Comparison of ENCODE assay signal across 24 mouse cellular contexts in the genomic region with DNA sequence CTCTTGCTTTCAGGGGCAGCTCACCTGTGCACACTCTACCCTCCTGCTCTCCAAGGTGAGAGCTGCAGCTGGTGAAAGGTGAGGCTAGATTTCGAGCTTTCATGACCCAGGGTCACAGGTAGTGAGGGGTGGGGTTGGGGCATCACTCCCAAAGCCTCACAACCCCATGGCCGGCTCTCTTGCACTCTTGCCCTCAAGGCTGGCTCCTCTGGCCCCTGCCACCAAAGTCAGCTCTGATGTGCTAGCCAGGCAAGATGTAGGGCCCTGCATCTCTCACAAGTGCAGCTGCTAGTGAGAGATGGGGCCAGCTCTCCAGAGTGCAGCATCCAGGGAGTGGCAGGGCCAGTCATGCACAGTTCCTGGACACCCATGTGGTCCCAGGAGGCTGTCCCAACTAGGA.
"Had no signal": no experiment of that assay in that cellular context is flagged by ENCODE, and none has a peak within 500 bp of the region (broad histone marks: within the 10 kb centered on the region; RNA-seq: fewer than 3 reads in every experiment).

No protein-coding gene starts in this region.

- H3K4me2 ChIP-seq: heart, embryonic 13.5 days; heart, embryonic 15.5 days; hindbrain, embryonic 13.5 days; hindbrain, embryonic 15.5 days; kidney, embryonic 15.5 days; limb, embryonic 13.5 days; limb, embryonic 15.5 days; liver, embryonic 12.5 days had no signal

- H3K4me3 ChIP-seq: heart, embryonic 13.5 days; heart, embryonic 15.5 days; hindbrain, embryonic 13.5 days; hindbrain, embryonic 15.5 days; kidney, embryonic 15.5 days; limb, embryonic 13.5 days; limb, embryonic 15.5 days; liver, embryonic 12.5 days had no signal

- H3K27ac ChIP-seq: heart, embryonic 13.5 days; heart, embryonic 15.5 days; hindbrain, embryonic 13.5 days; hindbrain, embryonic 15.5 days; hindbrain, postnatal 0 days; kidney, embryonic 15.5 days; kidney, postnatal 0 days; limb, embryonic 13.5 days; limb, embryonic 15.5 days; liver, embryonic 12.5 days; liver, embryonic 14.5 days had no signal

- DNase-seq: gastrocnemius, postnatal 14 days; gastrocnemius, postnatal 36 days; heart, adult 18-20 months; heart, postnatal 14 days; heart, postnatal 36 days; kidney, adult 11 months; kidney, adult 8-10 months; kidney, postnatal 14 days; kidney, postnatal 36 days; layer of hippocampus, adult 9-11 months; layer of hippocampus, postnatal 36 days; left cerebral cortex, postnatal 4 days had no signal

- ATAC-seq: hindbrain, postnatal 0 days; intestine, embryonic 16.5 days; liver, embryonic 12.5 days had no signal

- H3K27me3 ChIP-seq: heart, embryonic 13.5 days; heart, embryonic 15.5 days; hindbrain, embryonic 13.5 days; hindbrain, embryonic 15.5 days; kidney, embryonic 15.5 days; limb, embryonic 13.5 days; limb, embryonic 15.5 days had no signal

- H3K9ac ChIP-seq: heart, embryonic 13.5 days; heart, embryonic 15.5 days; hindbrain, embryonic 13.5 days; hindbrain, embryonic 15.5 days; kidney, embryonic 15.5 days; limb, embryonic 13.5 days; limb, embryonic 15.5 days; liver, embryonic 12.5 days; liver, embryonic 14.5 days had no signal

- H3K36me3 ChIP-seq: heart, embryonic 13.5 days; heart, embryonic 15.5 days; hindbrain, embryonic 13.5 days; hindbrain, embryonic 15.5 days; kidney, embryonic 15.5 days; limb, embryonic 13.5 days; limb, embryonic 15.5 days; liver, embryonic 12.5 days had no signal

- H3K9me3 ChIP-seq: heart, embryonic 15.5 days; hindbrain, embryonic 13.5 days; hindbrain, embryonic 15.5 days; kidney, embryonic 15.5 days; limb, embryonic 13.5 days; limb, embryonic 15.5 days; liver, embryonic 12.5 days had no signal

- H3K4me1 ChIP-seq: heart, embryonic 13.5 days; heart, embryonic 15.5 days; hindbrain, embryonic 13.5 days; hindbrain, embryonic 15.5 days; kidney, embryonic 15.5 days; limb, embryonic 13.5 days; limb, embryonic 15.5 days; liver, embryonic 12.5 days had no signal
